ENCODE assay signal across 15 mouse cellular contexts in genomic region chr19:6549566-6549965, GRCm38 (mm10). TPM values are rescaled to one million over a fixed set of nuclear protein-coding genes. Genes with fewer than 3 reads are reported as not detected.
A peak's percentile ranks its signal among the peaks of the same experiment; 100 is the strongest.
DNase-seq lines count a peak whose midpoint lies in the region; ATAC-seq lines count a peak whose summit lies in the region.
"Had no signal": no experiment of that assay in that cellular context is flagged by ENCODE, and none has a peak within 500 bp of the region (broad histone marks: within the 10 kb centered on the region; RNA-seq: fewer than 3 reads in every experiment).

No protein-coding gene starts in this region.

- no peak overlapping the region for H3K4me3 ChIP-seq in neural tube, embryonic 15.5 days (replicated peaks)
- H3K4me3 ChIP-seq: embryonic facial prominence, embryonic 15.5 days; heart, adult 2 months had no signal

- H3K4me2 ChIP-seq in neural tube, embryonic 15.5 days, result no peak overlapping the region
- H3K4me2 ChIP-seq: embryonic facial prominence, embryonic 15.5 days had no signal

- 63% methylated on average over 11 of the region's 11 CpGs for WGBS in neural tube, embryonic 15.5 days

- DNase-seq in adrenal gland, postnatal 14 days, result peak; percentile 44
- DNase-seq in adrenal gland, adult 18-20 months (ENCODE audit: low spot score in 2 of 2), result no peak
- peak; percentile 19 for DNase-seq in kidney, adult 9 months
- DNase-seq in kidney, postnatal 14 days, result no peak
- DNase-seq in neural tube, embryonic 10.5 days (ENCODE audit: extremely low spot score, low spot score), result no peak
- peak; percentile 60 for DNase-seq in right cerebral cortex, postnatal 4 days
- no peak for DNase-seq in urinary bladder, postnatal 10 days (ENCODE audit: low spot score)
- DNase-seq: adrenal gland, adult 8-10 months; heart, adult 2 months had no signal

- no peak for ATAC-seq in neural tube, embryonic 15.5 days (ENCODE audit: low FRiP score)
- ATAC-seq: Patski had no signal

- 0 out of 2 replicates have a peak overlapping the region, but pooled peaks have one; percentile 8 for H3K27ac ChIP-seq in neural tube, embryonic 15.5 days (replicated peaks)
- H3K27ac ChIP-seq: embryonic facial prominence, embryonic 15.5 days; heart, adult 2 months had no signal

- 0 out of 2 replicates have a peak, but pooled peaks cover 12% of the 10 kb centered on the region for H3K4me1 ChIP-seq in neural tube, embryonic 15.5 days

- no peaks in the 10 kb centered on the region for H3K9me3 ChIP-seq in neural tube, embryonic 15.5 days (replicated peaks)
- H3K9me3 ChIP-seq: embryonic facial prominence, embryonic 15.5 days had no signal

- H3K27me3 ChIP-seq in neural tube, embryonic 15.5 days (replicated peaks), result no peaks in the 10 kb centered on the region
- H3K27me3 ChIP-seq: embryonic facial prominence, embryonic 15.5 days had no signal

- H3K9ac ChIP-seq in neural tube, embryonic 15.5 days (replicated peaks), result no peak overlapping the region
- H3K9ac ChIP-seq: embryonic facial prominence, embryonic 15.5 days had no signal

- H3K36me3 ChIP-seq in neural tube, embryonic 15.5 days, result no peaks in the 10 kb centered on the region
- H3K36me3 ChIP-seq: embryonic facial prominence, embryonic 15.5 days had no signal

RNA-seq across cellular contexts. Expression of gene Slc22a12, which starts 6.7 kb away (rescaled TPM):
- total RNA-seq in adrenal gland, postnatal 14 days (2021), result 0.64 TPM in 1 of 2 replicates, not detected in the other
- total RNA-seq in adrenal gland, adult 18-20 months (2021), result under 1 TPM in 1 of 2 experiments, not detected in 1; 0.17 TPM
- 0.14 TPM in 1 of 2 replicates, not detected in the other for polyA plus RNA-seq in neural tube, embryonic 15.5 days (2015; fragmentation: Nextera tagmentation; extraction: Ambion mirVana)
- total RNA-seq: heart, adult 2 months; heart, postnatal 25 days had no signal
- polyA plus RNA-seq: embryonic facial prominence, embryonic 15.5 days; heart, adult 2 months; limb, embryonic 11.5 days; liver, embryonic 16.5 days; Patski had no signal

Comparison
In these comparisons a context has a peak if more than half of its experiments do, and no peak if none do; other contexts are left out.
1. DNase-seq: peak in adrenal gland, postnatal 14 days (single experiment), kidney, adult 9 months (single experiment) and right cerebral cortex, postnatal 4 days (single experiment); none in adrenal gland, adult 18-20 months (0 of 2), kidney, postnatal 14 days (single experiment), neural tube, embryonic 10.5 days (single experiment) and urinary bladder, postnatal 10 days (single experiment).